Mouse (Mus musculus) midbrain, embryonic 14.5 days (tissue): ENCODE results near the gene Pcyt1a. TPM values are rescaled to one million over a fixed set of nuclear protein-coding genes. Genes with fewer than 3 reads are reported as not detected.
"Not testable (repeated sequence)": the region's sequence is repeated elsewhere in the genome, so short reads cannot be mapped to it uniquely, and the experiment has no call there.

Source experiments
- ATAC-seq: fragments of 200-750 bp; cut with Nextera tagmentation; 2 replicates; pipeline ENCODE4 v1.8.0; 2017; ENCODE audit warnings: moderate number of reproducible peaks, moderate library complexity; ENCODE audit not compliant: low FRiP score, low TSS enrichment
- DNase-seq: peaks from one replicate; pipeline ENCODE4 v3.0.0-alpha.2; 2015
- H3K27ac ChIP-seq: fragments of 300-500 bp; sonication (generic); replicated peaks from 2 replicates; pipeline ENCODE4 v1.5.1; 2014; ENCODE audit warnings: mild to moderate bottlenecking, low read depth, low read length, moderate library complexity
- H3K27me3 ChIP-seq: fragments of 300-500 bp; sonication (generic); 2 replicates; pipeline ENCODE4 v1.6.1; 2014; ENCODE audit warnings: low read length, control low read depth, mixed read lengths; ENCODE audit not compliant: control insufficient read depth, insufficient read depth
- H3K36me3 ChIP-seq: fragments of 300-500 bp; sonication (generic); 2 replicates; pipeline ENCODE4 v1.6.1; 2014; ENCODE audit warnings: low read length, control low read depth; ENCODE audit not compliant: control insufficient read depth, insufficient read depth
- H3K4me1 ChIP-seq: fragments of 300-500 bp; sonication (generic); 2 replicates; pipeline ENCODE4 v1.6.1; 2014; ENCODE audit warnings: mild to moderate bottlenecking, antibody characterized with exemption, low read length, control low read depth; ENCODE audit not compliant: control insufficient read depth, insufficient read depth
- H3K4me2 ChIP-seq: fragments of 300-500 bp; sonication (generic); 2 replicates; pipeline ENCODE4 v1.6.1; 2014; ENCODE audit warnings: mild to moderate bottlenecking, low read length, moderate library complexity
- H3K4me3 ChIP-seq: fragments of 300-500 bp; sonication (generic); replicated peaks from 2 replicates; pipeline ENCODE4 v1.5.1; 2014; ENCODE audit warnings: low read depth, low read length
- H3K9ac ChIP-seq: fragments of 300-500 bp; sonication (generic); replicated peaks from 2 replicates; pipeline ENCODE4 v1.6.1; 2014; ENCODE audit warnings: mild to moderate bottlenecking, low read length, moderate library complexity
- H3K9me3 ChIP-seq: fragments of 300-500 bp; sonication (generic); 2 replicates; pipeline ENCODE4 v1.6.1; 2016; ENCODE audit warnings: low read length, control low read depth, mixed read lengths; ENCODE audit not compliant: control insufficient read depth
- WGBS: fragments of 180-500 bp; shearing (Covaris S2); extraction: QIAGEN DNeasy Blood & Tissue Kit; methylation state at CpG from one replicate; pipeline ENCODE4 v1.1.7; 2014; 5-methylcytosine and 5-hydroxymethylcytosine counted together
- polyA plus RNA-seq: library from polyadenylated mRNA; unstranded; fragments of >200 nt; fragmentation: Nextera tagmentation; extraction: Ambion mirVana; gene quantifications from 2 replicates; pipeline ENCODE4 v1.2.1, GENCODE M21; 2014

The Pcyt1a gene
- polyA plus RNA-seq, 1 experiment from 2014 or later = 57.0 TPM

GRCm38 (mm10) chr16:32488939-32489338 lies 58.2 kb downstream of the Pcyt1a start:
- 93% methylated on average over 3 of the region's 3 CpGs for WGBS
- Histone ChIP-seq H3K27ac (no peak overlapping the region), H3K9ac (no peak overlapping the region), H3K4me2 (no peak overlapping the region), H3K4me1 (no peaks in the 10 kb centered on the region), H3K27me3 (no peaks in the 10 kb centered on the region), H3K4me3 (no peak overlapping the region), H3K9me3 (no peaks in the 10 kb centered on the region), H3K36me3 (no peaks in the 10 kb centered on the region)
- no peak for ATAC-seq
- DNase-seq = no peak

- H3K4me2 ChIP-seq, H3K27me3 ChIP-seq, H3K9ac ChIP-seq, H3K4me1 ChIP-seq, ATAC-seq, H3K27ac ChIP-seq, H3K9me3 ChIP-seq, H3K36me3 ChIP-seq, DNase-seq, H3K4me3 ChIP-seq: not testable (repeated sequence)
- WGBS = 78% methylated on average over 6 of the region's 6 CpGs
Observed at GRCm38 (mm10) chr16:32494371-32494770, 63.6 kb downstream of the Pcyt1a start.

GRCm38 (mm10) chr16:32495965-32496364 lies 65.2 kb downstream of the Pcyt1a start, which contains the start of gene Zdhhc19:
Gene Zdhhc19, plus strand, starts transcription at chr16:32496265.
- no peaks in the 10 kb centered on the region for H3K4me1 ChIP-seq
- 71% methylated on average over 3 of the region's 3 CpGs for WGBS

DNA sequence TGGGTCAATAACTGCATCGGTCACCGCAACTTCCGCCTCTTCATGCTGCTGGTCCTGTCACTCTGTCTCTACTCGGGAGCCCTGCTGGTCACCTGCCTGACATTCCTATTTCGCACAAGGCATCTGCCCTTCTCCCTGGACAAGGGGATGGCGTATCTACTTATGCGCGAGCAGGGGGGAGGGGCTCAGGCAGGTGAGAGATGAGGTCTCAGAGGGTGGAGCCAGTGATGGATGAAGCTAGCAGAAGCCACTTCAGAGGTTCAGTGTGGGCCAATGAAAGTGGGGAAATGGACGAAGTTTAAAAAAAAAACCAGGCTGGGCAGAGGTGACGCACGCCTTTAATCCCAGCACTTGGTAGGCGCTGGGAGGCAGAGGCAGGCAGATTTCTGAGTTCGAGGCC lies 68.3 kb downstream of the Pcyt1a start:
- Histone ChIP-seq H3K9ac (peak overlapping the region; percentile 59; the same call in 1 of the 2 replicates), H3K9me3 (no peaks in the 10 kb centered on the region), H3K27me3 (no peaks in the 10 kb centered on the region), H3K4me2 (peak overlapping the region; percentile 65), H3K4me3 (no peak overlapping the region), H3K27ac (no peak overlapping the region), H3K36me3 (no peaks in the 10 kb centered on the region), H3K4me1 (no peaks in the 10 kb centered on the region)
- ATAC-seq (no peak; the same call in 1 of the 2 replicates), DNase-seq (no peak)
- WGBS = 68% methylated on average over 13 of the region's 13 CpGs

More at GRCm38 (mm10) chr16:32495965-32496364, 65.2 kb downstream of the Pcyt1a start, which contains the start of gene Zdhhc19:
- DNase-seq (no peak), ATAC-seq (no peak)
- no peak within 1 kb of the TSS for H3K9ac ChIP-seq
- H3K4me2 ChIP-seq = no peak within 1 kb of the TSS
- H3K9me3 ChIP-seq = no peaks in the 10 kb centered on the region
- no peak within 1 kb of the TSS for H3K4me3 ChIP-seq
- no peaks in the 10 kb centered on the region for H3K36me3 ChIP-seq
- no peaks in the 10 kb centered on the region for H3K27me3 ChIP-seq
- H3K27ac ChIP-seq = no peak within 1 kb of the TSS

DNA sequence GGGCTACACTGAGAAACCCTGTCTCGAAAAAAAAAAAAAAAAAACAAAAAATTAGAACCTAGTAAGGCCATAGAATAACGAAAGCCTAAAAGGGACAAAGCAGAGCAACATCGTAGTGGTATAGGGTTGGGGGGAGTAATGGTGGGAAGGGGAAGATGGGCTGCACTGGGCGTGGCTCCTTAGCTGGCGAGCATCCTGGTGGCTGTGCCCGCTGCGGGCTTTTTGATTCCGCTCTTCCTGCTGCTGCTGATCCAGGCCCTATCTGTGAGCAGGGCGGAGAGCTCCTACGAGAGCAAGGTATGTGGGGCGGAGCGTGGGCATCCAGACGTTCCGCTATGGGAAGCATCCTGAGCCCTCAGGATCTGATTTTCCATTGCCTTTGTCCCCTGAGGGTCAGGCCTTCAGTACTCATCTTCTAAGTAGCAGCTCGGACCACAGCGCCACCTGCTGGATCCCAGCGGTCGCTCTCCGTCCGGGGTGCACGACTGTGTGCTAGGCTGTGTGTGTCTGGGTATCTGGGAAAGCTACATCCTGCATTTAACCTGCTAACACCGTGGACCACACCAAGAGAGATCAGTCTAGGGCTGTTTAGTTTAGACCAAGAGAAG lies 68.8 kb downstream of the Pcyt1a start:
- Histone ChIP-seq H3K4me2 (peak overlapping the region; percentile 65), H3K36me3 (no peaks in the 10 kb centered on the region), H3K27me3 (no peaks in the 10 kb centered on the region), H3K9ac (peak overlapping the region; percentile 59), H3K4me1 (no peaks in the 10 kb centered on the region), H3K4me3 (peak overlapping the region; percentile 37), H3K27ac (peak overlapping the region; percentile 66), H3K9me3 (no peaks in the 10 kb centered on the region)
- ATAC-seq (peak; percentile 91), DNase-seq (peak; percentile 95)
- 10% methylated on average over 22 of the region's 22 CpGs for WGBS

DNA sequence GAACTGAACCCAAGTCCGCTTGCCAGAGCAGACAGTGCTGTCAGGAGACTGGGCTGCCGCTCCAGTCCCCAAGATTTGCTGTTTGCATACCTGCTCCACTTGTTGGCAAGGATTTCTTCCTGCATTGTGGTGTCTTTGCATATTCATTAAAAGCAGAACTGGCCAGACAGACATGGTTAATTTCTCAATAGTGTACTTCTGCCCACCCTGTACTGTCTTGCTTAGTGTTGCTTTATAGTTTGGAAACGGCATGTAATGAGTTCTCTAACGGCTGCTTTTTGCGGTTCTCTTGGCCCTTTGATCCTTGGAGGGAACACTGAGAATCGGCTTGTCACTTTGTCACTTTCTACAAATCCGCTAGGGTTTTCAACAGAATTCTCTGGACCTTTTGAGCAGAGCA lies 70.7 kb downstream of the Pcyt1a start:
- ATAC-seq (no peak), DNase-seq (no peak)
- H3K27me3 ChIP-seq = no peaks in the 10 kb centered on the region
- no peaks in the 10 kb centered on the region for H3K9me3 ChIP-seq
- no peaks in the 10 kb centered on the region for H3K4me1 ChIP-seq
- H3K36me3 ChIP-seq = no peaks in the 10 kb centered on the region
- no peak overlapping the region for H3K4me3 ChIP-seq
- no peak overlapping the region for H3K27ac ChIP-seq
- no peak overlapping the region for H3K4me2 ChIP-seq
- 77% methylated on average over 7 of the region's 7 CpGs for WGBS
- H3K9ac ChIP-seq = no peak overlapping the region

- Histone ChIP-seq H3K9me3 (no peaks in the 10 kb centered on the region), H3K27ac (no peak overlapping the region), H3K27me3 (no peaks in the 10 kb centered on the region), H3K4me1 (no peaks in the 10 kb centered on the region), H3K9ac (no peak overlapping the region), H3K36me3 (no peaks in the 10 kb centered on the region), H3K4me2 (no peak overlapping the region), H3K4me3 (no peak overlapping the region)
- ATAC-seq = no peak
- WGBS = 90% methylated on average over 12 of the region's 12 CpGs
- DNase-seq = no peak
Observed at GRCm38 (mm10) chr16:32502621-32503335, 72.1 kb downstream of the Pcyt1a start.

- Histone ChIP-seq H3K4me1 (no peaks in the 10 kb centered on the region), H3K9me3 (no peaks in the 10 kb centered on the region), H3K4me2 (no peak overlapping the region), H3K4me3 (no peak overlapping the region), H3K27ac (no peak overlapping the region), H3K27me3 (no peaks in the 10 kb centered on the region), H3K36me3 (no peaks in the 10 kb centered on the region), H3K9ac (no peak overlapping the region)
- WGBS = 65% methylated on average over 6 of the region's 6 CpGs
- DNase-seq = no peak
- ATAC-seq = no peak
Observed at GRCm38 (mm10) chr16:32503633-32504032, 72.9 kb downstream of the Pcyt1a start.

- Histone ChIP-seq H3K9me3 (no peaks in the 10 kb centered on the region), H3K27ac (no peak overlapping the region), H3K27me3 (no peaks in the 10 kb centered on the region), H3K4me3 (no peak overlapping the region), H3K4me2 (no peak overlapping the region), H3K4me1 (peaks cover 2% of the 10 kb centered on the region; the same call in 1 of the 2 replicates), H3K36me3 (no peaks in the 10 kb centered on the region), H3K9ac (no peak overlapping the region)
- ATAC-seq (no peak), DNase-seq (no peak)
- WGBS = 77% methylated on average over 8 of the region's 8 CpGs
Observed at GRCm38 (mm10) chr16:32506298-32506697, 75.6 kb downstream of the Pcyt1a start.
